Mouse (Mus musculus) brain, embryonic 14.5 days (tissue): ENCODE data around the gene Tex22. TPM values are rescaled to one million over a fixed set of nuclear protein-coding genes. Genes with fewer than 3 reads are reported as not detected.

Source experiments
- DNase-seq: peaks from one replicate; pipeline ENCODE4 v3.0.0-alpha.2; 2011; ENCODE audit warnings: low read depth
- CTCF ChIP-seq: fragments of 200-500 bp; IDR thresholded peaks from 2 replicates; pipeline ENCODE4 v1.5.1; 2012; ENCODE audit warnings: inconsistent platforms, mild to moderate bottlenecking, moderate library complexity, borderline replicate concordance; ENCODE audit not compliant: insufficient read depth, insufficient read length; ENCODE audit errors: extremely low read depth
- POLR2A ChIP-seq: fragments of 200-500 bp; IDR thresholded peaks from 2 replicates; pipeline ENCODE4 v1.6.1; 2012; ENCODE audit warnings: mild to moderate bottlenecking, inconsistent platforms, borderline replicate concordance; ENCODE audit not compliant: poor library complexity, insufficient read depth, insufficient read length, severe bottlenecking; ENCODE audit errors: extremely low read depth
- polyA plus RNA-seq: library from polyadenylated mRNA; depleted of rRNA; stranded (reverse); fragments of >200 nt; gene quantifications from 2 replicates; pipeline ENCODE4 v1.2.3, GENCODE M21; 2012

The Tex22 gene
- polyA plus RNA-seq, 1 experiment: 0.14 TPM

- no peak for TF ChIP-seq CTCF
- TF ChIP-seq POLR2A: no peak
- DNase-seq: no peak
Measured at GRCm38 (mm10) chr12:113038414-113038813, 35.9 kb upstream of the Tex22 start.

- TF ChIP-seq POLR2A (no peak), CTCF (no peak)
- DNase-seq: peak; percentile 88
Measured at GRCm38 (mm10) chr12:113041481-113042439, 32.5 kb upstream of the Tex22 start.

DNA sequence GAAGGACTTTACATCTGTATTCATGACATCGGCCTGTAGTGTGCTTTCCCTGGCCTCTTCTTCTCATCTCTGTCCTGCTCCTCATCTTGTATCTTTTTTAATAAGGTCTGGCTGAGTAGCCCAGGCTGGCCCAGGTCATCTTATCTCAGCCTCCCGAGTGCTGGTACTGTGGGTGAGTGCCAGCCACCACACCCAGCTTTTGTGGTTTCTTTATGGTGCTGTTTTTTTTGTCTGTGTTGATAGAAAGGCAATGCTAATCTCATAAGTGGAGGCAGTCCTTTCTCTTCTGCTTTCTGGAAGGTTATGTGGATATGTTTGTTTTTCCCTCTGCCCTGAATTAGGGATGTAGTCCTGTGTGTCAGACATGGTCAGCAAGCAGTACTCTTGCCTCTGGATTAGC is 31.8 kb upstream of the Tex22 start:
- no peak for DNase-seq
- TF ChIP-seq CTCF (no peak), POLR2A (no peak)

- peak; percentile 31 for DNase-seq
- TF ChIP-seq CTCF (no peak), POLR2A (no peak)
Measured at GRCm38 (mm10) chr12:113044916-113045677, 29.2 kb upstream of the Tex22 start.

DNA sequence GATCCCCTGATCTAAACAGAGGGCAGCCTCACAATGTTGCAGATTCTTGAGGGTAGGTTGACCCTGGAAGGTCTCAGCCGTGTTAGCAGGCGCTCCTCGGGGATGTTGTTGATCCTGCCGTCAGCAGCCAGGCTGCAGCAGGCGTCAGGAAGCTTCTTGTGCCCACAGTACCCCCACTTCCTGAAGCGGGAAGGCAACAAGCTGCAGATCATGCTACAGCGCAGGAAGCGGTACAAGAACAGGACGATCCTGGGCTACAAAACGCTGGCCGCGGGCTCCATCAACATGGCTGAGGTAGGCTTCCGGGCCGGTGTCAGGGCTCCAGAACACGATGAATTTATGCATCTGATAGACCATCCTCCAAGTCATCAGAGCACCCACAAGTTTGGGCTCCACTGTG is 27.4 kb upstream of the Tex22 start:
- peak; percentile 5 for DNase-seq
- TF ChIP-seq CTCF (no peak), POLR2A (no peak)

DNA sequence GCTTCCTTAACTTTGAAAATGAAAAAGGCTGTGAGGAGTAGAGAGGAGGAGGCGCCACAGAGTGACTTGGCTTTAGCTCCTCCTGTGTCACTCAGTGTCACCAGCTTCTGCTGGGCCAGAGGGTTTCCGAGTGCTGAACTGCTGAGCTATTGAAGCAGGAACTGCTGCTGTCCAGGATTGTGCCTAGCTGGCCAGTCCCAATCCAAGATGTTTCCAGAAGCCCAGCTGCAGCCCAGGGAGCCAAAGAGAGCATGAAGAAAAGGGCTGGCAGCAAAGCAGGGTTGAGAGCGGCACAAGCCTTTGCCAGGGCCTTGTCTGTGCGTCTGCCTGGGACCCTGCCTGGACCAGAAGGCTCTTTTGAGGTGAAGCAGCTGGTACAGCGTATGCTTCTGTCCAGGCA is 26.2 kb upstream of the Tex22 start:
- TF ChIP-seq CTCF: no peak
- TF ChIP-seq POLR2A: no peak
- DNase-seq: no peak

GRCm38 (mm10) chr12:113049836-113050235 is 24.5 kb upstream of the Tex22 start:
- TF ChIP-seq POLR2A: no peak
- TF ChIP-seq CTCF: no peak
- DNase-seq: no peak

- TF ChIP-seq CTCF (no peak), POLR2A (no peak)
- no peak for DNase-seq
Measured at GRCm38 (mm10) chr12:113050671-113051070, 23.6 kb upstream of the Tex22 start.

DNA sequence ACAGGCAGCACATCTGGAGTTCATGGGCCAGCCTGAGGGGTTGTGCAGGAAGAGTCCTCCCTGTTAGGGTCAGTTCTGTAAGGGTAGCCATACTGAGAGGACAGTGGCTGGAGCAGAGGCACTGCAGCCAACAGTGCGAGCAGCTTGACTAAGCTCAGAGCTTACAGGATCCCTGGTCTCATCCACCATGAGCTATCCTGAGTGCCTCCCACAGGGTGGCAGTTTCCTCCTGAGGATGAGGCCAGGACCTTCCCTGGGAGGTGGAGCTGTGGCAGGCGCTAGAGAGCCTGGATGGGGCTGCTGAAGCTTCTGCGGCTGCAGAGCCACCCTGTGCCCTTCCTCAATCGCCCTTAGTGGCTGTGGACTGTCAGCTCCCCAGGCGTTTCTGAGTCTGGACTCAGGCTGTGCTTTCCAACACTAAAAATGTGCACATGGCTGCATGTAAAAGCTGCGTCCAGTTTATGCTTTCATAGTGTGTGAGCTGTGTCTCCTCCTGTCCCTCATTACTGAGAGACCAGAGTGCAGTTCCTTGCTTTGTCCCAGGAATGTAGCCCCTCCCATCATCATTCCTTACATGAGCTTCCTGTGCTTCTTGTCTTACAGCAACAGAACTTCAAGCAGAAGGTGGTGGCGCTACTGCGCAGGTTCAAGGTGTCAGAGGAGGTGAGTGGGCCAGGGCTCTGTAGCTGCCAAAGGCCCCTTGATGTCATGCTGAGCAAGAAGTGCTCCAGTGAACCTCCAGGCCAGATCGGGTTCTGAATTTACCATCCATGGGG is 22.5 kb upstream of the Tex22 start:
- TF ChIP-seq CTCF (no peak), POLR2A (no peak)

GRCm38 (mm10) chr12:113056089-113056488 is 18.2 kb upstream of the Tex22 start:
- TF ChIP-seq POLR2A (no peak), CTCF (no peak)
- DNase-seq: no peak

More for the DNA sequence above, 22.5 kb upstream of the Tex22 start:
- no peak for DNase-seq

GRCm38 (mm10) chr12:113060178-113060577 is 14.1 kb upstream of the Tex22 start:
- no peak for TF ChIP-seq POLR2A
- TF ChIP-seq CTCF: no peak
- no peak for DNase-seq

- no peak for DNase-seq
- TF ChIP-seq POLR2A (no peak), CTCF (no peak)
Measured at GRCm38 (mm10) chr12:113061606-113062005, 12.7 kb upstream of the Tex22 start.
